Mouse (Mus musculus) liver, embryonic 16.5 days (tissue): Measurements from ENCODE around the gene 4632433K11Rik. TPM values are rescaled to one million over a fixed set of nuclear protein-coding genes. Genes with fewer than 3 reads are reported as not detected.
"Not testable (repeated sequence)": the region's sequence is repeated elsewhere in the genome, so short reads cannot be mapped to it uniquely, and the experiment has no call there.

Experiments
- ATAC-seq: fragments of 200-750 bp; cut with Nextera tagmentation; 2 replicates; pipeline ENCODE4 v1.8.0; 2017; ENCODE audit warnings: low read depth, mild to moderate bottlenecking, moderate number of reproducible peaks, moderate library complexity
- H3K27ac ChIP-seq: fragments of 300-500 bp; sonication (generic); 2 replicates; pipeline ENCODE4 v1.5.1; 2014; ENCODE audit warnings: mild to moderate bottlenecking, low read length
- H3K27me3 ChIP-seq: fragments of 300-500 bp; sonication (generic); 2 replicates; pipeline ENCODE4 v1.6.1; 2014; ENCODE audit warnings: low read depth, low read length, mixed read lengths; ENCODE audit not compliant: control insufficient read depth, insufficient read depth
- H3K36me3 ChIP-seq: fragments of 300-500 bp; sonication (generic); 2 replicates; pipeline ENCODE4 v1.6.1; 2014; ENCODE audit warnings: mild to moderate bottlenecking; ENCODE audit not compliant: control insufficient read depth, insufficient read depth
- H3K4me1 ChIP-seq: fragments of 300-500 bp; sonication (generic); 2 replicates; pipeline ENCODE4 v1.6.1; 2014; ENCODE audit warnings: low read depth, low read length, mixed read lengths; ENCODE audit not compliant: control insufficient read depth
- H3K4me2 ChIP-seq: fragments of 300-500 bp; sonication (generic); 2 replicates; pipeline ENCODE4 v1.6.1; 2014; ENCODE audit warnings: low read depth, low read length, mixed read lengths
- H3K4me3 ChIP-seq: fragments of 300-500 bp; sonication (generic); 2 replicates; pipeline ENCODE4 v1.5.1; 2014; ENCODE audit warnings: low read depth, mild to moderate bottlenecking, low read length
- H3K9ac ChIP-seq: fragments of 300-500 bp; sonication (generic); 2 replicates; pipeline ENCODE4 v1.6.1; 2014; ENCODE audit warnings: low read depth, low read length
- H3K9me3 ChIP-seq: fragments of 300-500 bp; sonication (generic); replicated peaks from 2 replicates; pipeline ENCODE4 v1.6.1; 2016; ENCODE audit warnings: low read length; ENCODE audit not compliant: control insufficient read depth
- WGBS: fragments of 180-500 bp; shearing (Covaris S2); extraction: QIAGEN DNeasy Blood & Tissue Kit; methylation state at CpG from one replicate; pipeline ENCODE4 v1.1.7; 2014; ENCODE audit not compliant: insufficient replicate concordance; 5-methylcytosine and 5-hydroxymethylcytosine counted together
- polyA plus RNA-seq: library from polyadenylated mRNA; unstranded; fragments of >200 nt; fragmentation: Nextera tagmentation; extraction: Ambion mirVana; gene quantifications from 2 replicates; pipeline ENCODE4 v1.2.1, GENCODE M21; 2015

4632433K11Rik gene
- polyA plus RNA-seq, 1 experiment from 2014 or later, result not detected

GRCm38 (mm10) chr7:5002876-5003275 lies 31.0 kb upstream of the 4632433K11Rik start:
- H3K9ac ChIP-seq, H3K27me3 ChIP-seq, ATAC-seq, H3K4me3 ChIP-seq, H3K27ac ChIP-seq, H3K4me2 ChIP-seq, H3K9me3 ChIP-seq, H3K4me1 ChIP-seq: not testable (repeated sequence)
- WGBS, result 57% methylated on average over 8 of the region's 8 CpGs
- H3K36me3 ChIP-seq, result peaks cover 10% of the 10 kb centered on the region

DNA sequence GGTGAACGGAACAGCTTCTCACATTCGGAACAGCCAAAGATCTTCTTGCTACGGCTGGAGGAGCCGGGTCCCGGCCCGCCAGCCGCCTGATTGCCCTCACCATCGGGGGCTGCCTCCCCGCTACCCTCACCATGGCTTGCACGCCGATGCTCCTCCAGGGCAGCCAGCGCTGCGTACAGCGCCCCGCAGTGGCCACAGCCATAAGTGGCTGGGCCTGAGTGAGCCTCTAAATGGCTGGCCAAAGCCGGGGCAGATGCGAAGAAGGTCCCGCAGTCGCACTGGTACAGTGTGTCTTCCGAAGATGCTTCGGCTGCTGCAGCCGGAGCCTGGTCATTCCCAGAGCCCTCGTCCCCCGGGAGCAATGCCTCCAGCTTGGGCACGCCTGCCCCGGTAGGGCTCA lies 25.7 kb upstream of the 4632433K11Rik start:
- ATAC-seq, result no peak
- no peak overlapping the region for H3K4me3 ChIP-seq
- no peaks in the 10 kb centered on the region for H3K27me3 ChIP-seq
- H3K9ac ChIP-seq, result no peak overlapping the region
- WGBS, result 90% methylated on average over 26 of the region's 26 CpGs
- peaks cover 3% of the 10 kb centered on the region for H3K4me1 ChIP-seq
- peaks cover 56% of the 10 kb centered on the region for H3K36me3 ChIP-seq
- no peaks in the 10 kb centered on the region for H3K9me3 ChIP-seq
- H3K27ac ChIP-seq, result no peak overlapping the region
- H3K4me2 ChIP-seq, result no peak overlapping the region

- Histone ChIP-seq H3K27me3 (no peaks in the 10 kb centered on the region), H3K27ac (peak overlapping the region; percentile 55; the same call in 1 of the 2 replicates), H3K4me3 (peak overlapping the region; percentile 14; the same call in 1 of the 2 replicates), H3K9me3 (no peaks in the 10 kb centered on the region), H3K4me1 (peaks cover 17% of the 10 kb centered on the region), H3K4me2 (peak overlapping the region; percentile 31; the same call in 1 of the 2 replicates), H3K36me3 (peaks cover 58% of the 10 kb centered on the region), H3K9ac (no peak overlapping the region)
- WGBS, result 80% methylated on average over 27 of the region's 27 CpGs
- ATAC-seq, result no peak
Measured at GRCm38 (mm10) chr7:5012681-5013513, 21.0 kb upstream of the 4632433K11Rik start.

- ATAC-seq, result peak; percentile 79
- Histone ChIP-seq H3K27me3 (no peaks in the 10 kb centered on the region), H3K4me2 (peak within 1 kb of the TSS; percentile 90), H3K36me3 (peaks cover 43% of the 10 kb centered on the region), H3K4me1 (peaks cover 20% of the 10 kb centered on the region), H3K9ac (peak within 1 kb of the TSS; percentile 88), H3K27ac (peak within 1 kb of the TSS; percentile 98), H3K9me3 (no peaks in the 10 kb centered on the region), H3K4me3 (peak within 1 kb of the TSS; percentile 81)
- under 1% methylated on average over 42 of the region's 42 CpGs for WGBS
Measured at GRCm38 (mm10) chr7:5014251-5015117, 19.4 kb upstream of the 4632433K11Rik start, which contains the start of the genes Zfp524 and Fiz1. Gene Zfp524 (plus strand): TSS chr7:5014415. Gene Fiz1 (minus strand): TSS chr7:5014697.

DNA sequence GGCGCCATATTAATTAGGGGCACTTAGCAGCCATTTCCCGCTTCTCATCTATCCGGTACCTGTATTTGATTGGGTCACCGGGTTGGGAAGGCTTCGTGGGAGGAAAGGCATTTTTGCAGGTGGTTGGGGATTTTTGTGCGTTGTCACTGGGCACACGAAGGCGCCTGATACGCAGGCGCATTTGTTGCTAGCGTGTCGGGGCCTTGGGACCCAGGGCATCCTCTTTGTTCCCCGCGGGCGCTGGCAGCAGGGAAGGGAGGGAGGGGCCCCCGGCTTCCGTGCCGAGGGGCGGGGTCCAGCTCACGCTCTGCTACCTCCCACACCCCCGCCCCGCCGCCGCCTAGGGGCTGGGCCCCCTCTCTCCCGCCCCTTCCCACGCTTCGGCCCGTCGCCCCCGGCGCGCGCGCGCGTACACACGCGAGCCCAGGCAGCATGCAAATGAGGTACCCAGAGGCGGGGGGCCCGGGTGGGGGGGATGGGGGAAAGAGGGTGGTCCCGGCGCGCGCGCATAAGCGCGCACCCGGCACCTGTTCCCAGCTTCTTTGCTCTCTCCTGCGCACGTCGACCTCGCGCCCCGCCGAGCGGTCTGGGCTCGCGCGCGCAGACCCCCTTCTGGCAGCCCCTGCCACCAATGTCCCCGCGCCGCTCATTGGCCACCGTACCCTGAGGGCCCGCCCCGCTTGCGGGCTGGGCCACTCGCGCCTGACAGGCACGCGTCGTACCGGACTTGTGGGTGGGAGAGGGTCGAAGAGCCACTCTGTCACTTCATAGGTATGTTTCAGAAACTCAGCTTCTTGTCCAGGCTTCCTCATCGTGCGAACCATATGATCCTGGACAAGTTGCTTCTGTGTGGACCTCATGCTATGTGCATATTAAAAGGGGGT lies 18.6 kb upstream of the 4632433K11Rik start, which contains the start of gene Gm44973:
TSS of gene Gm44973 (plus strand) at position 379 of the 884 bp plus-strand sequence.
- peak within 1 kb of the TSS; percentile 81 for H3K4me3 ChIP-seq
- under 1% methylated on average over 59 of the region's 76 CpGs for WGBS
- no peaks in the 10 kb centered on the region for H3K9me3 ChIP-seq
- peak within 1 kb of the TSS; percentile 90 for H3K4me2 ChIP-seq
- ATAC-seq, result peak; percentile 76
- H3K4me1 ChIP-seq, result peaks cover 25% of the 10 kb centered on the region
- peak within 1 kb of the TSS; percentile 98 for H3K27ac ChIP-seq
- peak within 1 kb of the TSS; percentile 88 for H3K9ac ChIP-seq
- peaks cover 36% of the 10 kb centered on the region for H3K36me3 ChIP-seq
- no peaks in the 10 kb centered on the region for H3K27me3 ChIP-seq

- peak overlapping the region; percentile 81 for H3K4me3 ChIP-seq
- no peaks in the 10 kb centered on the region for H3K9me3 ChIP-seq
- no peaks in the 10 kb centered on the region for H3K27me3 ChIP-seq
- H3K4me2 ChIP-seq, result peak overlapping the region; percentile 90
- peaks cover 29% of the 10 kb centered on the region for H3K4me1 ChIP-seq
- H3K36me3 ChIP-seq, result peaks cover 29% of the 10 kb centered on the region
- 28% methylated on average over 3 of the region's 3 CpGs for WGBS
- no peak for ATAC-seq
- H3K27ac ChIP-seq, result peak overlapping the region; percentile 98
- H3K9ac ChIP-seq, result peak overlapping the region; percentile 88
Measured at GRCm38 (mm10) chr7:5016057-5016456, 17.9 kb upstream of the 4632433K11Rik start.

- Histone ChIP-seq H3K9me3 (no peaks in the 10 kb centered on the region), H3K27me3 (no peaks in the 10 kb centered on the region), H3K4me3 (no peak overlapping the region), H3K9ac (no peak overlapping the region), H3K27ac (no peak overlapping the region), H3K4me1 (peaks cover 35% of the 10 kb centered on the region), H3K4me2 (no peak overlapping the region), H3K36me3 (peaks cover 21% of the 10 kb centered on the region)
- 94% methylated on average over 2 of the region's 2 CpGs for WGBS
- ATAC-seq, result no peak
Measured at GRCm38 (mm10) chr7:5016920-5017319, 17.0 kb upstream of the 4632433K11Rik start.

DNA sequence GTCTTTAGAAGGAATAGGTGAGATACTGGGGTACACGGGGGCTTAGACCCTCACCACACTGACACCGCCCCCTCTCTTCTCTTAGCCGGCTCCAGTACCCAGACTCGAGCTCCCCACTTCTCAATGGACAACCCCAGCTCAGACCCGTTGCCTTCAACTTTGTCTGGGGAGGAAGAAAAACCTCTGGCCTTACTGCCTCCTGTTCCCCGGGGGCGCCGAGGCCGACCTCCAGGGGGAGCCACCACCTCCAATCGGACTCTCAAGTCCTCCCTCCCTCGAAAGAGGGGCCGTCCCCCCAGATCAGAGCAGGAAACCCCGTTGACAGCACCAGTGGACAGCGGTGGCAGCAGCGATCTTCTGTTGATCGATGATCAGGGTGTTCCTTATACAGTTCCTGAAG lies 16.6 kb upstream of the 4632433K11Rik start:
- H3K4me2 ChIP-seq, result no peak overlapping the region
- peaks cover 37% of the 10 kb centered on the region for H3K4me1 ChIP-seq
- no peak overlapping the region for H3K4me3 ChIP-seq
- no peak for ATAC-seq
- no peaks in the 10 kb centered on the region for H3K27me3 ChIP-seq
- WGBS, result 80% methylated on average over 16 of the region's 16 CpGs
- peaks cover 19% of the 10 kb centered on the region for H3K36me3 ChIP-seq
- H3K9ac ChIP-seq, result no peak overlapping the region
- no peaks in the 10 kb centered on the region for H3K9me3 ChIP-seq
- no peak overlapping the region for H3K27ac ChIP-seq
